Mouse (Mus musculus) heart, postnatal 36 days (tissue): ENCODE results near the gene Mansc1. TPM values are rescaled to one million over a fixed set of nuclear protein-coding genes. Genes with fewer than 3 reads are reported as not detected.

Experiments
- DNase-seq, 2 experiments: peaks; one replicate each; pipeline ENCODE4 v3.0.0; 2021 to 2022
- intact Hi-C: fragments of 180-260 bp; cut with DNase I; formaldehyde crosslinking; loops from one replicate; pipeline ENCODE4 v1.15.1; 2025
- total RNA-seq, 2 experiments: library from RNA; stranded (reverse); gene quantifications; 2 replicates each; pipeline ENCODE4 v1.2.3; 2021

The Mansc1 gene
- total RNA-seq, 2 experiments from 2014 or later = 4.6 to 5.1 TPM

GRCm38 (mm10) chr6:134640485-134641475 lies 8.5 kb upstream of the Mansc1 start:
- DNase-seq = peak; percentile 90 to 92
- intact Hi-C loops = loop anchor here (2.0 kb wide), 1 partner anchor 26 kb away; no protein-coding TSS in a partner anchor

GRCm38 (mm10) chr6:134639900-134640299 lies 7.6 kb upstream of the Mansc1 start:
- intact Hi-C loops = loop anchor here (2.0 kb wide), 1 partner anchor 25 kb away; no protein-coding TSS in a partner anchor
- no peak for DNase-seq

- DNase-seq = no peak
- intact Hi-C loops = no loop called here
Measured at GRCm38 (mm10) chr6:134639210-134639609, 6.9 kb upstream of the Mansc1 start, which contains the start of gene Borcs5. TSS of gene Borcs5 (plus strand) at chr6:134639510.

- no peak for DNase-seq
- intact Hi-C loops = no loop called here
Measured at GRCm38 (mm10) chr6:134636476-134636875, 4.2 kb upstream of the Mansc1 start.

- DNase-seq = no peak
- intact Hi-C loops = no loop called here
Measured at GRCm38 (mm10) chr6:134633553-134633952, 1.3 kb upstream of the Mansc1 start.

- intact Hi-C loops = no loop called here
- DNase-seq = no peak
Measured at GRCm38 (mm10) chr6:134632756-134633155, 468 bp upstream of the Mansc1 start.

GRCm38 (mm10) chr6:134630447-134630846 lies 1.8 kb downstream of the Mansc1 start:
- intact Hi-C loops = no loop called here
- no peak for DNase-seq

- intact Hi-C loops = no loop called here
- no peak for DNase-seq
Measured at GRCm38 (mm10) chr6:134626564-134626963, 5.7 kb downstream of the Mansc1 start.

GRCm38 (mm10) chr6:134625431-134625830 lies 6.9 kb downstream of the Mansc1 start:
- DNase-seq = no peak
- intact Hi-C loops = no loop called here

- DNase-seq = no peak
- intact Hi-C loops = no loop called here
Measured at GRCm38 (mm10) chr6:134621552-134621949, 10.7 kb downstream of the Mansc1 start.

- peak in 1 of 2 experiments; percentile 30 for DNase-seq
- intact Hi-C loops = no loop called here
Measured at GRCm38 (mm10) chr6:134620846-134621551, 11.3 kb downstream of the Mansc1 start.

GRCm38 (mm10) chr6:134620129-134620528 lies 12.2 kb downstream of the Mansc1 start:
- intact Hi-C loops = no loop called here
- DNase-seq = no peak

GRCm38 (mm10) chr6:134617589-134617988 lies 14.7 kb downstream of the Mansc1 start:
- no peak for DNase-seq
- intact Hi-C loops = loop anchor here (10.0 kb wide), 1 partner anchor 653 kb away; no protein-coding TSS in a partner anchor

GRCm38 (mm10) chr6:134614723-134615648 lies 17.3 kb downstream of the Mansc1 start:
- intact Hi-C loops = loop anchor here (1.0 to 10.0 kb wide), 4 partner anchors 26 to 650 kb away; no protein-coding TSS in a partner anchor
- peak; percentile 87 to 91 for DNase-seq

- intact Hi-C loops = loop anchor here (2.0 to 10.0 kb wide), 3 partner anchors 26 to 650 kb away; no protein-coding TSS in a partner anchor
- DNase-seq = no peak
Measured at GRCm38 (mm10) chr6:134614322-134614721, 18.0 kb downstream of the Mansc1 start.

GRCm38 (mm10) chr6:134611896-134612295 lies 20.4 kb downstream of the Mansc1 start:
- intact Hi-C loops = loop anchor here (10.0 kb wide), 1 partner anchor 647 kb away; no protein-coding TSS in a partner anchor
- DNase-seq = no peak

GRCm38 (mm10) chr6:134610380-134610779 lies 21.9 kb downstream of the Mansc1 start:
- DNase-seq = no peak
- intact Hi-C loops = loop anchor here (10.0 kb wide), 1 partner anchor 646 kb away; no protein-coding TSS in a partner anchor

GRCm38 (mm10) chr6:134606949-134607746 lies 25.1 kb downstream of the Mansc1 start:
- intact Hi-C loops = loop anchor here (1.0 to 2.0 kb wide), 3 partner anchors 41 to 182 kb away; partner anchors contain the start of gene Lrp6
- DNase-seq = peak; percentile 25 to 54

- intact Hi-C loops = loop anchor here (2.0 kb wide), 2 partner anchors 136 to 182 kb away; no protein-coding TSS in a partner anchor
- DNase-seq = no peak
Measured at GRCm38 (mm10) chr6:134606540-134606939, 25.7 kb downstream of the Mansc1 start.
